Mouse (Mus musculus): ENCODE results near the gene Rsc1a1. TPM values are rescaled to one million over a fixed set of nuclear protein-coding genes. Genes with fewer than 3 reads are reported as not detected.

Rsc1a1 gene
- total RNA-seq, 1 experiment from 2014 or later = not detected

GRCm38 (mm10) chr4:141660884-141661283, 24.5 kb downstream of the Rsc1a1 start:
- ATAC-seq (replicated peaks; ENCODE audit: insufficient number of reproducible peaks, low FRiP score, low TSS enrichment, poor library complexity, severe bottlenecking) = no peak

DNA sequence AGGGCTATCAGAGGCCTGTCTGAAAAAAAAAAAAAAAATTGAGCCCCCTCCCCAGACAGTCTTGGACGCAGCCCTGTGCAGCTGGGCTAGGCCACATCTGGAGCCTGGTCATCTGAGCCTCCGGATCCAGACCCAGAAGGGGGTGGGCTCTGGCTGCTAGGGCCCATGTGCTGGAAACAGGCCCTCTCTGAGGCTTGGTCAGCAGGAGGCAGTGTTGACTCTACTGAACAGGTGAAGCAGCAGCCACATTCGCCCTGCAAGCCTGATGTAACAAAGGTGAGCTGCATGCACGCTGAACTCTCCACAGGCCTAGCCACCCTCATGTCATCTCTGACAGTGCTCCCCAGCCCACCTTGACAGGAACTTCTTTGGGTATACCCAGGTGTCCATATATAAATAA, 25.7 kb downstream of the Rsc1a1 start:
- no peak for ATAC-seq (replicated peaks; ENCODE audit: insufficient number of reproducible peaks, low FRiP score, low TSS enrichment, poor library complexity, severe bottlenecking)

DNA sequence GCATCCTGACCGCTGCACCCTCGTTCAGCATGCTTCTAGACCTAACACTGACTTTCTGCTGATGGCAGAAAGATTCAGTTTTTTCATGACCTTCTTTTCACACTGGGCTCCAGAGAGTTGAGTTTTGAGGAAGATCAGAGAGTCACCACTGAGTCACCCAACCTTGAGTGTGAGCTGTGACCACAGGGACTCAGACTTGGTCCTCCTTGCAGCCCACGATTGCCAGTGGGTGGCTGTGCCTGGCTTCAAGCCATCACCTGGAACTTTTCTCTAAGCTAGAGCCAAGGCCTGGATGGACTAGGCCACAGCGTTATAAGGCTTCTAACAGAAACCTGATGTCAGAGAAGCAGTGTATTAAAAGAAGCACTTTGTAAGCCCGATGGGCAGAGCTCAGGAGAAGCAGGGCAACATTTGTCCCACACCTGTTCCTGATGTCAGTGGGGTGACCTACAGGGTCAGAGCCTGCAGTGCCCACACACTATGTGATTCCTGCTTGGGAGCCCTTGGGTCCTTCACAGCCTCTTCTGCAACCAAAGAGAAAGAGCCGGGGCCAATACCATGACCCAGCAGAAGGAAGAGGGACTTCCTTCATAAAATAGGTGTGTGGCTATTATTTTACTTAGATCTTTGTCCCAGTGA, 26.4 kb downstream of the Rsc1a1 start:
- ATAC-seq (replicated peaks; ENCODE audit: insufficient number of reproducible peaks, low FRiP score, low TSS enrichment, poor library complexity, severe bottlenecking) = no peak

GRCm38 (mm10) chr4:141656932-141657331, 28.5 kb downstream of the Rsc1a1 start:
- ATAC-seq (replicated peaks; ENCODE audit: insufficient number of reproducible peaks, low FRiP score, low TSS enrichment, poor library complexity, severe bottlenecking) = no peak

DNA sequence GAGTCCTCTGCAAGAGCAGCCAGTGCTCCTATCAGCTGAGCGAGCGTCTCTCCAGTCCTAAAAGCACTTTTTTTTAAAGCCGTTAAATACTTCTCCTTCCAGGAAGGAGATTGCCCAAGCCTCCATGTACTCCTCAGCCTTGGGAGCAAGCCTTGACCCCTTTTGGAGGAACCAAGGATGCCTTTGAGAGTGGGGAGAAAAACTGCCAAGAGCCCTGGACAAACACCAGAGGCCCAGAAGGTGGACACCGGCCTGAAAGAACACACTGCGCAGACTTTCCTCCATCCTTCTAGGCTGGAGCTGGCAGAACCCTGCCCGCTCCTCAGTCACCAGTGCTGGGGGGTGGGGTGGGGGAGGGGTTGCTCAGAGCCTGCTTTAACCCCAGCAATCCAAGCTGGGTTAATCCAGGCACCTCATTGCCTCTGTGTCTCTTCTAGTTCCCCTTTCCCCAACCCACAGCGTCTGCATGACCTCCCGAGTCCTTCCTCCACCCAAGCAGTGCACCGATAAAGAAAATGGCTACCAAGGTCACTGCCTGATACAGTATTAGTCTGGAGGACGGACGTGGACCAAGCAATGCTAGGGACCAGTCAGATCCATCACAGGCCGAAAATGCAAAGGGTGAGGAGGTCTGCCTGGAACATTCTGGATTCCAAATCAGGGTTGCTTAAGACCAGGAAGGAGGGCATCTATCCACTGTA, 29.3 kb downstream of the Rsc1a1 start:
- peak; percentile 84 for ATAC-seq (replicated peaks; ENCODE audit: insufficient number of reproducible peaks, low FRiP score, low TSS enrichment, poor library complexity, severe bottlenecking)

GRCm38 (mm10) chr4:141654509-141654908, 30.9 kb downstream of the Rsc1a1 start:
- no peak for ATAC-seq (replicated peaks; ENCODE audit: insufficient number of reproducible peaks, low FRiP score, low TSS enrichment, poor library complexity, severe bottlenecking)

DNA sequence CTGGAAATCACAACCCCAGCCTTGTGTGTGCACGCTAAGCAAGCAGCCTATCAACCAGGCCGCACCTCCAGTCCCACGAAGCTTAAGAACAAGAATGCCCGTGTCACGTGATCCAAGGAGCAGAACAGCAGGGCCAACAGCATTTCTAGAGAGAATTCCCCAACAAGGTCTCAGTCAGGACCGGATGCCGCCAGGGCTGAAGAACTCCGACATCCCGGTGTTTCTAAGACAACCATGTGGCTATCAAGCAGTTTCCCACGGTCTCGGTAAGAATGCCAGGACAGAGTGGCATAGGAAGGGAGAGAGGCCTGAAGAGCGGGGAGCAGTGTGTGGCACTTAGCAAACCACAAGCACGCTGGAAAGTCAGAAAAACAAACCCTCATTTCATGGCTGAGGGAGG, 31.6 kb downstream of the Rsc1a1 start:
- no peak for ATAC-seq (replicated peaks; ENCODE audit: insufficient number of reproducible peaks, low FRiP score, low TSS enrichment, poor library complexity, severe bottlenecking)

GRCm38 (mm10) chr4:141653044-141653443, 32.4 kb downstream of the Rsc1a1 start:
- no peak for ATAC-seq (replicated peaks; ENCODE audit: insufficient number of reproducible peaks, low FRiP score, low TSS enrichment, poor library complexity, severe bottlenecking)

DNA sequence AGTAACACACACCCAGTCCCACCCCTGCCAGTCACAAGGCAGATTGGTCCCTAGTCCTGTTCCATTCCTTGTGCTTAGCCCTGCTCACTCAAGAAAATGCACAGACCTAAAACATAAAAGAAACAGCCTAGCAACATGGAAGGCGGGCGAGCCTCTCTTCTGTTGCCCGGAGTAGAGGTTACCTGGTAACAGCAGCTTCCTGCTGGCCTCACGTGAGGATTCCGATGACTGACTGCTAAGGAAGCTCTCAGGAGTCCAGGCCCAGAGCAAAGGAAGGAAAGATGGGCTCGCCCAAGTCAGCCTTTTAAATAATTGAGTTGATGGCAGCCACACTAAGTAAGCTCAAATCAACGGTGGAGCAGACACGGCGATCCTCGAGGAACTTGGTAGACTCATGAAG, 33.5 kb downstream of the Rsc1a1 start:
- ATAC-seq (replicated peaks; ENCODE audit: insufficient number of reproducible peaks, low FRiP score, low TSS enrichment, poor library complexity, severe bottlenecking) = no peak

- no peak for ATAC-seq (replicated peaks; ENCODE audit: insufficient number of reproducible peaks, low FRiP score, low TSS enrichment, poor library complexity, severe bottlenecking)
Measured at GRCm38 (mm10) chr4:141651286-141651685, 34.1 kb downstream of the Rsc1a1 start.

GRCm38 (mm10) chr4:141649244-141649643, 36.2 kb downstream of the Rsc1a1 start:
- no peak for ATAC-seq (replicated peaks; ENCODE audit: insufficient number of reproducible peaks, low FRiP score, low TSS enrichment, poor library complexity, severe bottlenecking)

DNA sequence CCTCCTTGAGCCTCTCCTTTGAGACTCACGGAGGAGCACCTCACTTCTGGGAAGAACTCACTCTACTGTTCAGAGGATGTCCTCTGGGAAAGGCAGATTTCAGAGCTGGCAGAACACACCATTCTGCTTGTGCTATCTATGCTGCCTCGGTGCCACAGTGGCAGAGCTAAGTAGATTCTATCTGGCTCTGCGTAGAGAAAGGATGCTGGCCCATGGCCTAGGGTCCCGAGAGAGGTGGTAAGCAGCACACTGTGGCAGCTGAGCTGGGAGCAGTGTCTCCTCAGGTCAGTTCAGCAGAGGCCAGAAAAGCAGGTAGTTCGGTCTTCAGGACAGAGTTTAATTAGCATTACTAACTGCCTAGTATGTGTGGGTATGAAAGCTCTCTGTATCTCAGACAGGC, 37.1 kb downstream of the Rsc1a1 start:
- ATAC-seq (replicated peaks; ENCODE audit: insufficient number of reproducible peaks, low FRiP score, low TSS enrichment, poor library complexity, severe bottlenecking) = no peak

DNA sequence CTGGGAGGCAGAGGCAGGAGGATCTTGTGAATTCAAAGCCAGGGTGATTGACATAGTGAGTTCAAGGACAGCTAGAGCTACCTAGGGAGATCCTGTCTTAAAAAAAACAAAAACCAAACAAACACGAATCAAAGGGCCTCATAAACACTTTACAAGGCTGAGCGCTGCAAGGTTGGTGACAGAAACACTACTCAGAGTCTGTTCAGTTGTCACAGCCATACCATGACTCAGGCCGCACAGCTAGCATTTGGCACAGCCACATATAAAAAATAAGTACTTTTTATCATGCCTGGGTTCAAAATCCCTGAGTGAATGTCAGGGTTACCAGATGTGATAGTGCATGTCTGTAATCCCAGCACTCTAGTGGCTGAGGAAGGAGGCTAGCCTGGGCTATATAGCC, 38.2 kb downstream of the Rsc1a1 start:
- no peak for ATAC-seq (replicated peaks; ENCODE audit: insufficient number of reproducible peaks, low FRiP score, low TSS enrichment, poor library complexity, severe bottlenecking)

DNA sequence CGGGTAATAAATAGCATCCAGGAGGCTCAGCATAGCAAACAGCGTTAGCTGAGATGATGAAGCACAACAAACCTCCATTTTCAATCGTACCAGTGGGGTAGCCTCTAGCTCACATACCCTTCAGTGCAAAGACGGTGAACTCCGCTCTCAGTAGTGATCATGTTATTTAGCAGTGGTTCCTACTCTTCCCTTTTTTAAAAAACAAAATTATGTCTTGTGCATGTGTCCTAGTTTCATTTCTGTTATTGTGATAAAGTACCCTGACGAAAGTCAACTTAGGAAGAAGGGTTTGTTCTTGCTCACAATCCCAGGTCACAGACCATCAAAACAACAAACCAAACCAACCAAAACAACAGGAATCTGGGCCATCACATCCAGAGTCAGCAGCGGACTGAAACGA, 39.4 kb downstream of the Rsc1a1 start:
- 0 out of 2 replicates have a peak, but pooled peaks have one; percentile 19 for ATAC-seq (replicated peaks; ENCODE audit: insufficient number of reproducible peaks, low FRiP score, low TSS enrichment, poor library complexity, severe bottlenecking)

- no peak for ATAC-seq (replicated peaks; ENCODE audit: insufficient number of reproducible peaks, low FRiP score, low TSS enrichment, poor library complexity, severe bottlenecking)
Measured at GRCm38 (mm10) chr4:141643118-141643855, 42.1 kb downstream of the Rsc1a1 start.

DNA sequence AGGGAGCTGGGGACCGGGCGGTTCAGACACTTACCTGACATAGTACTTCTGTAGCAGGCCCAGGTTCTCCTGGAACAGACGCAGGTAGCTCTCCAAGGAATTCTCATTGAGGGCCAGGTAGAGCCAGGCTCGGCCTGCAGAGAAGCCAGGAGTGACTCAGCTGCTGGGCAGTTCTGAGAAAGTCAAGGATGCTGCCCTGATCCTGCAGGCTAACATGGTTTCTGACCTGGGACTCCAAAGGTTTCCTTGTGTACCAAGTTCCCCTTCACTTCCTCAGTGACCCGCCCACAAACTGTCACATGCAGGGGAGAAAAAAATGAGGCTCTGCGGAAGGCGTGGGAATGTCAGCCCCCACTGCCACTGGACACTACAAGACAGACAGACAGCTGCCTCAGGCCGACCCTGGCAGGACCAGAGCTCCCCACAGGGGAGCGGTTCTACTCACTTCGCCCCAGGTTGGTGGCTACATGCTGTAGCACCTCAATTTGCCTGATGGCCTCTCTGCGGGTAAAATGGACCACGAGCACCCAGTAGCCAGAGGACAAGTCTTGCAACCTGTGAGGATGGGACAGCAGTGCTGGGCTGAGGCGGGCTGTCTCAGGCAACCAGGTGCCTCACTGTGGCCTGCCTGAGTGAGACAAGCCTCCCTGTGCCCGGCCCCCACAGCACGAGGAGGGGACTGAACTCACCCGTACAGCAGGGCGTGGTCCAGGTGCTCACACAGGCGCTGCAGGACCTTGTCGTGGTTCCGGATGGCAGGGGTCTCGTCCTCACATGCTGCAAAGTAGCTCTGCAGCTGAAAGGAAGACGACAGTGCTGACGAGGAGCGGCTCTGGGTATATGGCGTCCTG, 43.2 kb downstream of the Rsc1a1 start:
- no peak for ATAC-seq (replicated peaks; ENCODE audit: insufficient number of reproducible peaks, low FRiP score, low TSS enrichment, poor library complexity, severe bottlenecking)

DNA sequence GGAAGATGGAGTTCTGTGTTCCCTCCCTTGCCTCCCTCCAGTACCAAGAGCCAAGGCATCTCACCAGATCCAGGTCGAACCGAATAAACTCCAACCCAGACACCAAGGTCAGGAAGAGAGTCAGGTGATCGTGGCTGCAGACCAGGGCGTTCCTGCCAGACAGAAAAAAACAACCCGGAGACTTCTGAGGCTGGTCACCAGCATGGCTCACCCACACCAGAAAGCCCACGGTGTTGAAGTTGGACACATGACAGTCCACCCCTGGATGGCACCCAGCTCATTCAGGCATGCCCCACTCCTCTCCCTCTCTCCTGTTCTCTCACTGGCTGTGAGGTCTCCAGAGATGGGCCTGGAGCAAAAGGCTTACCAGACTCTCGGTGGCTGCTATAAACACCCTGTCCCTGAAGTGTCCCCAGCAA, 44.0 kb downstream of the Rsc1a1 start:
- no peak for ATAC-seq (replicated peaks; ENCODE audit: insufficient number of reproducible peaks, low FRiP score, low TSS enrichment, poor library complexity, severe bottlenecking)

DNA sequence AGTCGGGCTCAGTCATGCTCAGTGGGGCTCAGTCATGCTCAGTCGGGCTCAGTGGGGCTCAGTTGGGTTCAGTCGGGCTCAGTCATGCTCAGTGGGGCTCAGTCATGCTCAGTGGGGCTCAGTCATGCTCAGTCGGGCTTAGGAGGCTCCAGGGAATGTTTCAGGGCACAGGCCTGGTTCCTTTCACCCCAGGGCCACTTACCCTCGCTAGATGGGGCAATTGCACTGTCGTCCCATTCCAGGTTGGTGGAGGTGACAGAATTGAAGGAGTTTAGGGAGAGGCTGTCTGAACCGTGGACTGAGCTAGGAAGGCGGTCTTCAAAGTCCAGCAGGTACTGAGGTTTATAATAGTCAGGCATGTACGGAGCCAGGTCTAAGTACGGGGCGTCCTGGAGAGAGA, 45.9 kb downstream of the Rsc1a1 start:
- no peak for ATAC-seq (replicated peaks; ENCODE audit: insufficient number of reproducible peaks, low FRiP score, low TSS enrichment, poor library complexity, severe bottlenecking)

DNA sequence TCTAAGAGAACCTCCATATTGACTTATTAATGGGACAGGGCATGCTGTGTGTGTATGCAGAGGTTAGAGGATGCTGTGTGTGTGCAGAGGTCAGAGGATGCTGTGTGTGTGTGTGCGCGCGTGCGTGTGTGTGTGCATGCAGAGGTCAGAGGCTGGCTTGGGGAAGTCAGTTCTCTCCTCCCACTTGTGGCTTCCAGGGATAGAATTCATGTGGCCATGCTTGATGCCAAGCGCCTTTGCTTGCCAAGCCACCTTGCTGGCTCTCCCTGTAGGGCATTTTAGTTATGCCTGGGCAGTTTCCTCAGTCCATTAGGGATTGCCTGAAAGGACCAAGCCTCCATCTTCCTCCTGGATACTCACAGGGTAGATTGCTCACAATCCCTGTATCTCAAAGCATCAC, 48.7 kb downstream of the Rsc1a1 start:
- no peak for ATAC-seq (replicated peaks; ENCODE audit: insufficient number of reproducible peaks, low FRiP score, low TSS enrichment, poor library complexity, severe bottlenecking)

Data from monocyte, adult 5-6 weeks (primary cell).